Mouse (Mus musculus) CH12F3 (cell line): ENCODE results near the gene Mettl27.

Experiments used
- in situ Hi-C: fragments of 300-500 bp; cut with MboI; formaldehyde crosslinking; loops from 2 replicates; pipeline ENCODE4 v1.14.3; 2020; ENCODE audit warnings: low sequenced_read_pairs

Gene Mettl27

GRCm38 (mm10) chr5:134932179-134932902 lies at the start of gene Mettl27:
TSS of gene Mettl27 (plus strand) at chr5:134932368.
- in situ Hi-C loops = no loop called here

- in situ Hi-C loops = no loop called here
Measured at GRCm38 (mm10) chr5:134883077-134883476, 49.1 kb upstream of the Mettl27 start.

GRCm38 (mm10) chr5:134887447-134888335 lies 44.5 kb upstream of the Mettl27 start:
- in situ Hi-C loops = no loop called here

- in situ Hi-C loops = no loop called here
Measured at GRCm38 (mm10) chr5:134888505-134888904, 43.7 kb upstream of the Mettl27 start.

GRCm38 (mm10) chr5:134890601-134891054 lies 41.5 kb upstream of the Mettl27 start:
- in situ Hi-C loops = no loop called here

DNA sequence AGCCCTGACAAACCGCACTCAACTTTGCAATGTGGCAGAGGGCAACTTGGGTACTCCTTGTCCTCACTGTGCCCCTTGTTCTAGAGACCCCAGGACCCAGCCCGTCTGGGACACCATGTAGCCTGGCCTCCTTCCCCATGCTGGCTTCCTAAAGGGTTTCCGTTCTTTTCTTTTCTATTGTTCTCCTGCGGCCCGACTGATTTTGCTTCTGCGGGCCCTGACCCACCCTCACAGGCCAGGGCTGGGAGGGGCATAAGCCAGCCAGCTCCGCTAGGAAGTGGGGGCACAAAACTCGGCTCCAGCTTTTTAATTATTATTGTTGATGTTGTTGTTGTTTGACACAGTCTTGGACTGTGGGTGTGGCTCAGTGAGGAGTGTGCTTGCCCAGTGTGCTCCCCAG lies 40.6 kb upstream of the Mettl27 start:
- in situ Hi-C loops = no loop called here

DNA sequence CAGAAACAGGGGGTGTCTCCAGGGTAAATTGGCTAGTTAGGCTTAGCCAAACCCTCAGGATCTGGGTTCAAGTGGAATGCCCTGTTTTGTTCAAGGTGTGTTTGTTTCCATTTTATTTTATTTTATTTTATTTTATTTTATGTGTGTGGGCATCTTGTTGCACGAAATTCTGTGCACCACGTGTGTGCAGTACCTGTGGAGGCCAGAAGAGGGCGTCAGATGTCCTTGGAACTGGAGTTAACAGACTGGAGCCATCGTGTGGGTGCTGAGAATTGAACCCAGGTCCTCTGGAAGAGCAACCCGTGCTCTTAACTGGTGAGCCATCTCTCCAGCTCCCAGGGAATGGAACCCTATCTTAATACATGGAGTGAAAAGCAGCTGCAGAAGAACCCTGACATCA lies 39.5 kb upstream of the Mettl27 start:
- in situ Hi-C loops = no loop called here

- in situ Hi-C loops = no loop called here
Measured at GRCm38 (mm10) chr5:134895291-134895690, 36.9 kb upstream of the Mettl27 start.

GRCm38 (mm10) chr5:134896965-134897364 lies 35.2 kb upstream of the Mettl27 start:
- in situ Hi-C loops = no loop called here

DNA sequence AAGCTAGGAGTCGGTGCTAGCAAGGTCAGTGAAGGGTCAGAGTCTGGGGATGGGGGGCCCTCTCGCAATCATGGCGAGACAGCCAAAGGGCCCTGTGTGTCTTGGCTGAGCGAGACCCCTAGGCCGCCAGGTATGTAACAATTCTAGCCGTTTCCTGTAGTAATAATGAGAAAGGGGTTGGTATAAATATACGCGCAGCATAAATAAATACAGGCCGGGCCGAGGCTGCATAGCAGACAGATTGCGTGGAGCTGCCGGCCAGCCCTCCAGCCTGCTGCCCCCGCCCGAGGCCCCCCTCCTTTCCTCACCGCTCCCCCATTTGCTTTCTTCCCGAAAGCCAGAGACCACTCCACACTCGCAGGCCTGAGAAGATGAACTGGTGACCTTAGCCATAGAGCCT lies 34.6 kb upstream of the Mettl27 start:
- in situ Hi-C loops = no loop called here

DNA sequence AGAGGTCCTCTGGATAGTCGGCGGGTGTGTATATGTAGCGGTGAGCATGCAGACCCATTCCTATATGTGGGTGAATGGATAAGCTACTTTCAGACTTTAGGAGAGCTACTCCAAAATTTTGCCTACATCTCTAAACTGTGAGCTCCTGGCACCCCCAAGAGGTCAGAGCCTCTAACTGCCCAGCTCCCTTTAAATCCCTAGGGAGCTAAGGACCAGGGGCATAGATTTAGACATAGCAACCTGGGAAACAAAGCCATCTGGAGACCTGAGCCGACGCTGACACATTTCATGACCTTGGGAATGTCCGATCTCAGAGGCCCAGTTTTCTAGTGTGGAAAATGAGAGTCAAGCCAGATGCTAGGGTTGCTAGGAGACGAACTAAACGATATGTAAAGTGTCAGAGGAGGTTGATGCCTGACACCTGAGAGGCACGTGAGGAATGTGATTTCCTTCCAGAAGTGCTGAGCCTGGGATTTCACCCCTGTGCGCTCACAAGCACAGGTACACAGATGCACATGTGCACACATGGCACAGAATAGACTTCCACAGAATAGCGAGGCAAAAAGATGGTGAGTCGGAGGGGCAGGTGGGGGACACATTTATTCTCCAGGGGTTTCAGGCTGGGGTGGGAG lies 31.0 kb upstream of the Mettl27 start:
- in situ Hi-C loops = no loop called here

GRCm38 (mm10) chr5:134901644-134902027 lies 30.5 kb upstream of the Mettl27 start:
- in situ Hi-C loops = no loop called here

DNA sequence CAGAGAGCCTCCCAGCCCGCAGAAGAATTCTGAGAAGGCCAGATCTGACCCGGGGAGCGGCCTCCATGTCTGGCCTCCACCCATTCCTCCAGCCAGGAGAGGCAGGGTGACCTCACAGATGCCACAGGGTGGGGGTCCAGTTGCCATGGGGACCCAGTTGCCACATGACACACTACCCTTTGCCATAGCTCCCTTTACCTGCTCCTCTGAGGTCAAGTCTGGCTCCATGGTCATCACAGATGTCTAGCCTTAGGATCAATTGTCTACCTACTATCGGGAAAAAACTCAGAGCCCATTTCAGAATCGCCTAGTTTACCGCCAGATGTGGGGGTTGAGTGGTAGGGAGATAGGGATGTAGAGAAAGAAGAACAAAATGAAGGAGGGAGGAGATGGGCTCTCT lies 25.5 kb upstream of the Mettl27 start, which contains the start of gene Tmem270:
Gene Tmem270, minus strand, starts transcription at position 101 of the 400 bp plus-strand sequence.
- in situ Hi-C loops = no loop called here

DNA sequence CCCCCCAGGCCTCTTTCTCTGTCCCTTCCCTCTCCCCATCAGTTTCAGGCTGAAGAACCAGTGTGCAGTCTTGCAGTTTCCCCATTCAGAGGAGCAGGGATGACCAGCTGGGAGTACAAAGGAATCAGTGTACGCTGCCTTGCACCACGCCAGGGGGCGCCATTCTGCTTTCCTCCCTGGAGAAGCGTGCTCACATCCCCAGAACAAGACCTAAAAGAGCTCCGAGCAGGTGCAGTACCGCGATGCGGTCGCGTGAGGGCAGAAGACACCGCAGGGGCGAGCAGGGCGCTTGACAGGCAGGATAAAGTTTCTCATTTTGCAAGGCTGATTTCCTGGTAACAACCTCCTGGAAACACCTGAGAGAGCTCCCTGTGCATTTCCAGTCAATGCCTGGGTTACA lies 25.0 kb upstream of the Mettl27 start:
- in situ Hi-C loops = no loop called here

DNA sequence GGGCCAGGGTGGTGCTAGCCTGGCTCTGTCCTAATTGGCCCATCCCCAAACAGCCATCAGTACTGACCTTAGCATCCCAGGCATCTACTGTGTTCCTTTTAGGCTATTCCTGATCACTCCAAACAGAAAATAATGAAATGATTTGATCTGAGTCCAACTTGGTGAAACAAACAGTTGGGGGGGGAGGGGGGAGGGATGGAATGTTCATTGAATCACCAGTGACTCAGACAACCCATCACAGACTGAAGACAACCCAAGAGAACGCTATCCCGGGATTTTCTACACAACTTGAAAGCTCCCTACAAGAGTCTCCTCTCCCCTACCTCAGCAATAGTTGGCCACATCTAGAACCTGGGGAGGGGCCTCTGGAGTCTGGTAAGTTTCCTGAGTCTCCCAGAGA lies 20.3 kb upstream of the Mettl27 start:
- in situ Hi-C loops = no loop called here

- in situ Hi-C loops = no loop called here
Measured at GRCm38 (mm10) chr5:134913352-134913751, 18.8 kb upstream of the Mettl27 start.

GRCm38 (mm10) chr5:134913753-134914152 lies 18.4 kb upstream of the Mettl27 start:
- in situ Hi-C loops = no loop called here

- in situ Hi-C loops = no loop called here
Measured at GRCm38 (mm10) chr5:134914510-134914909, 17.7 kb upstream of the Mettl27 start.

DNA sequence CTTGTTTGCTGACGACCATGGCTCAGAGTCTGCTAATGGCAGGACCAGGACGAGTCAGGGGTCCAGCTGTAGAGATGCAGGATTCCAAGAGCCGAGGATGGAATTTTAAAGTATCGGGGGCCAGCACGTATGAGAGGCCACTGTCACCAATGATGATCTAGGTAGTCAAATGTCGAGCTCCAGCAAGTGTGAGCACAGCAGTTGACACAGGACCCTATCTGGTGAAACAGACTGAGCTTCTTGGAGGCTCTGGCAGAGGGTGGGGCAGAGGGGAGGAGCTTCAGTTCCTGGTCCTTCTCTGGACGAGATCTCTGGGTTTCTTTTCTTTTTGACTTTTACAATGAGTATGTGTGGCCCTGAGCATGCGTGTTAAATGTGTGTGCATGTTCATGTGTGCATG lies 16.9 kb upstream of the Mettl27 start, which contains the start of gene Cldn13:
Gene Cldn13, minus strand, starts transcription at position 216 of the 400 bp plus-strand sequence.
- in situ Hi-C loops = loop anchor here (5.0 kb wide), 1 partner anchor 52 kb away; no protein-coding TSS in a partner anchor

- in situ Hi-C loops = loop anchor here (5.0 kb wide), 1 partner anchor 49 kb away; no protein-coding TSS in a partner anchor
Measured at GRCm38 (mm10) chr5:134918071-134918832, 13.9 kb upstream of the Mettl27 start.
